Mouse (Mus musculus) hindbrain, embryonic 11.5 days (tissue): ENCODE results near the gene Foxg1. TPM values are rescaled to one million over a fixed set of nuclear protein-coding genes. Genes with fewer than 3 reads are reported as not detected.

Source experiments
- ATAC-seq: fragments of 200-750 bp; cut with Nextera tagmentation; 2 replicates; pipeline ENCODE4 v1.8.0; 2017; ENCODE audit warnings: mild to moderate bottlenecking, moderate TSS enrichment, moderate library complexity; ENCODE audit not compliant: low FRiP score
- DNase-seq: peaks from one replicate; pipeline ENCODE4 v3.0.0-alpha.2; 2015; ENCODE audit warnings: low spot score
- H3K27ac ChIP-seq: fragments of 300-500 bp; sonication (generic); 2 replicates; pipeline ENCODE4 v1.5.1; 2014; ENCODE audit warnings: mild to moderate bottlenecking, low read depth, low read length
- H3K27me3 ChIP-seq: fragments of 300-500 bp; sonication (generic); 2 replicates; pipeline ENCODE4 v1.6.1; 2014; ENCODE audit warnings: mild to moderate bottlenecking, low read length, moderate library complexity, mixed read lengths; ENCODE audit not compliant: control insufficient read depth, insufficient read depth
- H3K36me3 ChIP-seq: fragments of 300-500 bp; sonication (generic); 2 replicates; pipeline ENCODE4 v1.6.1; 2014; ENCODE audit warnings: mild to moderate bottlenecking, low read length, moderate library complexity, mixed read lengths; ENCODE audit not compliant: control insufficient read depth, insufficient read depth
- H3K4me1 ChIP-seq: fragments of 300-500 bp; sonication (generic); replicated peaks from 2 replicates; pipeline ENCODE4 v1.6.1; 2014; ENCODE audit warnings: low read length, mixed read lengths; ENCODE audit not compliant: control insufficient read depth, insufficient read depth
- H3K4me2 ChIP-seq: fragments of 300-500 bp; sonication (generic); replicated peaks from 2 replicates; pipeline ENCODE4 v1.6.1; 2014; ENCODE audit warnings: mild to moderate bottlenecking, low read depth, low read length
- H3K4me3 ChIP-seq: fragments of 300-500 bp; sonication (generic); 2 replicates; pipeline ENCODE4 v1.5.1; 2014; ENCODE audit warnings: low read depth, low read length
- H3K9ac ChIP-seq: fragments of 300-500 bp; sonication (generic); 2 replicates; pipeline ENCODE4 v1.6.1; 2014; ENCODE audit warnings: low read depth, low read length
- H3K9me3 ChIP-seq: fragments of 300-500 bp; sonication (generic); 2 replicates; pipeline ENCODE4 v1.6.1; 2016; ENCODE audit warnings: low read length; ENCODE audit not compliant: control insufficient read depth
- WGBS: fragments of 180-500 bp; shearing (Covaris S2); extraction: QIAGEN DNeasy Blood & Tissue Kit; methylation state at CpG from one replicate; pipeline ENCODE4 v1.1.7; 2014; 5-methylcytosine and 5-hydroxymethylcytosine counted together
- polyA plus RNA-seq: library from polyadenylated mRNA; unstranded; fragments of >200 nt; fragmentation: Nextera tagmentation; extraction: Ambion mirVana; gene quantifications from 2 replicates; pipeline ENCODE4 v1.2.1, GENCODE M21; 2014

Gene Foxg1
- polyA plus RNA-seq, 1 experiment from 2014 or later: 0.39 TPM

DNA sequence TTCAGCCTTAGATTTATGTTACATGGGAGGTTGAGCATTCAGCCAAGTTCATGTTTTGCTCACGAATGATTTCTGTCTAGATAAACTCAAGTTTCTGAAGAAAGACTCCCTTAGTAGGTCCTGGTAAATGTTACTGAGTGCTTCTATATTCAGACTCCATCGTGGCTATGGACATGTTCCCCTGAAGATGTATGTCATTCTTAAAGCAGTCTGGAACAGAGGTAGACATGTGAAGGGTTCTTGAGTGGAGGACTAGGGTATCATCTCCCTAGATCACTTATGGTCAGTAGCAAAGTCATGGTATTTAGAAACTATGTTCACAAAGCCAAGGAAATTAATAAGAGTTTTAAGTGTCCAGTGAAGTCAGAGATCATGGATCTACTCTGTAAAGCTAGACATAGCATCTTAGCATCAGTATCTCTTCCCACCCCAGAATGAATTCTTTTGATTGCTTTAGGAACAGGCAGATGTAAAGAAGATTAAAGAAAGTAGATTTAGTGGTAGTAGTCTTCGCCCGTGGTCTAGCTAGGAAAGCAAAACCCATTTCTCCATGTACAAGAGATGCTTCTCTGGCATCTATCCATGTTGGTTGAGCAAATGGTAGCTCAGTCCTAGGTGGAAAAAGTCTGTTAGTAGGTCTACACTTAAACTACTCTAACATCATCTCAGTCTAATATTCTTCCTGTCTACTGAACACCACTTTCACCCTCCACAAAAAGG is 15.1 kb downstream of the Foxg1 start:
- H3K4me3 ChIP-seq: no peak overlapping the region

GRCm38 (mm10) chr12:49398163-49398540 is 15.7 kb downstream of the Foxg1 start:
- Histone ChIP-seq H3K9me3 (no peaks in the 10 kb centered on the region), H3K4me1 (peaks cover 2% of the 10 kb centered on the region; the same call in 1 of the 2 replicates), H3K9ac (no peak overlapping the region), H3K27ac (no peak overlapping the region), H3K27me3 (peaks cover 63% of the 10 kb centered on the region), H3K4me2 (no peak overlapping the region), H3K36me3 (no peaks in the 10 kb centered on the region), H3K4me3 (no peak overlapping the region)
- ATAC-seq (no peak), DNase-seq (peak; percentile 34)

More for the DNA sequence above, 15.1 kb downstream of the Foxg1 start:
- Histone ChIP-seq H3K27ac (no peak overlapping the region), H3K9me3 (no peaks in the 10 kb centered on the region), H3K4me1 (peaks cover 2% of the 10 kb centered on the region; the same call in 1 of the 2 replicates), H3K4me2 (no peak overlapping the region), H3K27me3 (peaks cover 62% of the 10 kb centered on the region), H3K9ac (no peak overlapping the region), H3K36me3 (no peaks in the 10 kb centered on the region)
- ATAC-seq (no peak), DNase-seq (peak; percentile 18)
- 23% methylated on average over 4 of the region's 4 CpGs for WGBS

DNA sequence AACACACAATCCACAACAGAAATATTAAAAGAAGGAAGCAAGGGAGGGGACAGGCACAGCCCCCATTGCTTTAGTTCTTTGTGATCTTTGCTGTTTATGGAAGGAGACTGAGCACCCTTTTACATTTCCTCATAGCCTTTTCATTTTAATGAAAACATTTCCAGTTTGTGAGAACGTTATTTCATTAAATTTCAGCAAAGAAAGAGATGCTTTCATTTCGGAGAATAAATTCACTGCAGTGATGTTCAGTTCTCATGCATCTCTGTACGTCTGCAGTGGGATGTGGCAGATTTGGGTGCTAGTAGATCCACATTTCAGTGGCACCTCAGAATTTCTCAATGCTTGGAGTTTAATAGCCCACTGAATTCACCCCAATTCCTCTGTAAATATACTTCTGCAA is 16.2 kb downstream of the Foxg1 start:
- no peak overlapping the region for H3K4me3 ChIP-seq
- no peak for DNase-seq
- H3K27me3 ChIP-seq: peaks cover 67% of the 10 kb centered on the region
- no peak overlapping the region for H3K4me2 ChIP-seq
- no peaks in the 10 kb centered on the region for H3K9me3 ChIP-seq
- no peak overlapping the region for H3K27ac ChIP-seq
- peaks cover 2% of the 10 kb centered on the region; the same call in 1 of the 2 replicates for H3K4me1 ChIP-seq
- WGBS: 19% methylated on average over 3 of the region's 3 CpGs
- no peak overlapping the region for H3K9ac ChIP-seq
- H3K36me3 ChIP-seq: no peaks in the 10 kb centered on the region
- no peak for ATAC-seq

DNA sequence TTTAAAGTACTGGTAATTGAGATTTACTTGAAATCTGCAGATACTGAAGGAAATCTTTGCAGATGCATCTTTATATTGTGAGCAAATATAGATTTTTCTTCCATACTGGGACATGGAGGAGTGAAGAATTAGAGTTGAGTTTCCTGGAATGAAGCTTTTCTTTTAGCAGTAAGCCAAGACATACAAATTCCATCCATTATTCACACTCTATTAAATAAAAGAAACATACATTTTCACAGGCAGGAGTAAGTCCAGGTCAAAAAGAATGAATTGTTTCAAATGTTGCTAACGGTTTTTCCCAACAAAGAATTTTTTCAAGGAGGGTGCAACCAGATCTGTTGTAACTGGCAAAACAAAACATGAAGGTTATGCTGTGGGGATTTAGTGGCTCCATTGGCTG is 17.2 kb downstream of the Foxg1 start:
- Histone ChIP-seq H3K27ac (no peak overlapping the region), H3K9ac (no peak overlapping the region), H3K4me1 (peaks cover 2% of the 10 kb centered on the region; the same call in 1 of the 2 replicates), H3K36me3 (no peaks in the 10 kb centered on the region), H3K9me3 (no peaks in the 10 kb centered on the region), H3K4me3 (no peak overlapping the region), H3K4me2 (no peak overlapping the region), H3K27me3 (peaks cover 65% of the 10 kb centered on the region)
- DNase-seq: no peak
- no peak for ATAC-seq
- WGBS: 2% methylated on average over 1 of the region's 1 CpGs

DNA sequence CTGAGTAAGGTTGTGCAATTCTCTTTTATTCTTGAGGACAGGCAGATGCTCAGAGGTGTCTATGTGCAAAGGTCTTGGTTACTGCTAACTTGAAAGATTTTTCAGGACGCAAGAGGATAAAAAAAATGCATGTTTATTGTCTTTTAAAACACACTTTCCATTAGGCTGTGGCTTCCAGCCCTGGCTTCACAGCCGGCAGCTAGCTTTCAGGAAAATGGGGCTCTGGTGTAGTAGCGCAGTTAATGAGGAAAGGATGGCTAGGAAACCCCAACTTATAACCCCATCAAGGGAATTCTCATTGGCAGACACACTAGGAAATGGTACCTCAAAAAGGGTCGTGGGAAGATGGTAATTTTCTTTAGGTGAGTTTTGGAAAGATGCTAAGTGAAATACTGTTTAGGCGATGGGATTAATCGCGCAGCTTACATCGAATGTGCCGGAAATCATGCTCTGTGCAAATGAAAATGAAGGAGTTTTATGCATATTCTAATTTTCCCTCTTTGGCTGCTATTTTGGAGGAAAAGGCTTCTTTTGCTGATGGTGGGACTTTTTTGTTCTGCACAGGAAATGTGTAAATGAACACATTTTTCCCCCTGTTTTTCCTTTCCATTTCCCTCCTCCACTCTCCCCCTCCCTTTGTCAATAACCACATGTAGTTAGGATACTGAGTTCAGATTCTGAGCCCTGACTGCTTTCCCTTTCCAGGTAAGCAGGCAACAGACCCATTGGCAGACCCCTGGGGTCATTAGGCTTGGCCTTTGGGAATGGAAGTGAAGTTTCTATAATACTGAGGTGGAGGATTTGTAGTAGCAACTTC is 17.8 kb downstream of the Foxg1 start:
- WGBS: 2% methylated on average over 9 of the region's 9 CpGs
- H3K36me3 ChIP-seq: no peaks in the 10 kb centered on the region
- no peak overlapping the region for H3K27ac ChIP-seq
- no peak overlapping the region for H3K4me3 ChIP-seq
- peak overlapping the region; percentile 80 for H3K4me2 ChIP-seq
- no peaks in the 10 kb centered on the region for H3K9me3 ChIP-seq
- peaks cover 2% of the 10 kb centered on the region; the same call in 1 of the 2 replicates for H3K4me1 ChIP-seq
- no peak overlapping the region for H3K9ac ChIP-seq
- H3K27me3 ChIP-seq: peaks cover 60% of the 10 kb centered on the region
- no peak for ATAC-seq
- peak; percentile 45 for DNase-seq

DNA sequence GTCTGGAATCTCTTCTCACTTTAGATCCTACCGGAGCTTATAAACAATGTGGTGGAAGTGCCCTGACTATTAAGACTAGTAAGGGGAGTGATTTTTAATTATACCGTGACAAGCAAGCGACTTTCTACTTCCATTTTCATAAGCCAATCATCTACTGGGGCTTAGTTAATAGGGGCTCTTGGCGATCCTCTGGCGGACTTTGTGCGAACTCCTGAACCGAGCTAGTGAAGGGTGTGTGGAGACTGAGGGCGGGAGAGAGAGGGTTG is 18.3 kb downstream of the Foxg1 start:
- peak overlapping the region; percentile 35 for H3K4me3 ChIP-seq
- H3K27ac ChIP-seq: no peak overlapping the region
- H3K27me3 ChIP-seq: peaks cover 57% of the 10 kb centered on the region
- no peak overlapping the region for H3K9ac ChIP-seq
- ATAC-seq: peak; percentile 84
- peak overlapping the region; percentile 80 for H3K4me2 ChIP-seq
- no peaks in the 10 kb centered on the region for H3K36me3 ChIP-seq
- DNase-seq: peak; percentile 72
- 0% methylated on average over 8 of the region's 8 CpGs for WGBS
- H3K9me3 ChIP-seq: no peaks in the 10 kb centered on the region
- peaks cover 2% of the 10 kb centered on the region; the same call in 1 of the 2 replicates for H3K4me1 ChIP-seq

DNA sequence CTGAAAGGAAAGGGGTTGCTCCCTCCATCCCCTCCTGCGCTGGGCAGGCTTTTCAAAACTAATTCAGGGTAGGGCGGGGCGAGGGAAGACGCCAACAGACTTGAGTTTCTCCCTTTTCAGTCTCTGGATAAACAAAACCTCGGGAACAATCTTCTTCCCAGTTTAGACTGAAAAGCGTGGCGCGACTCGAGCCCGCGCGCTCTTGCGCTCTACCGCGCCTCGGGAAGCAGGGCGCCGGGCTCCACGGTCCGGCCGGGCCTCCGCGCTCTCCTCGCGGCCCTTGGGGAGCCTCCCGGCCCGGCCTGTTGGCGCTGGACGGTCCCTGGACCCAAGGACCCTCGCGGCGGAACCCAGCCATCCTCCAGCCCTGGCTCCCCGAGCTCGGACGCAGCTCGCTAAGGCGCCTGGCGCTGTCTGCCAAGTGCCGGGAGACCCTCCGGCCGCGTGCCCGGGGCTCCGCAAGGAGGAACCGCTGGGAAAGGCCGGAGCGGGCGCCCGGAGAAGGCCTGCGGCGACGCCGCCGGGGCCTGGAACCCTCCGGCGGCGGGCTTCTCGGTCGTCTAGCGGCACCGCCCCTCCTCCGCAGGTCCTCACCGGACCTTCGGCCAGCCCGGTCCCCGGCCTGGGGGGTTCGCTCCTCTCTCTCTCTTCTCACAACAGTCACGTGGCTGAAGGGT is 18.8 kb downstream of the Foxg1 start:
- peaks cover 2% of the 10 kb centered on the region; the same call in 1 of the 2 replicates for H3K4me1 ChIP-seq
- WGBS: under 1% methylated on average over 68 of the region's 68 CpGs
- no peak overlapping the region for H3K27ac ChIP-seq
- H3K4me3 ChIP-seq: peak overlapping the region; percentile 35
- H3K27me3 ChIP-seq: peaks cover 54% of the 10 kb centered on the region
- no peaks in the 10 kb centered on the region for H3K36me3 ChIP-seq
- DNase-seq: peak; percentile 77
- peak; percentile 90 for ATAC-seq
- no peaks in the 10 kb centered on the region for H3K9me3 ChIP-seq
- H3K9ac ChIP-seq: peak overlapping the region; percentile 55
- peak overlapping the region; percentile 80 for H3K4me2 ChIP-seq

DNA sequence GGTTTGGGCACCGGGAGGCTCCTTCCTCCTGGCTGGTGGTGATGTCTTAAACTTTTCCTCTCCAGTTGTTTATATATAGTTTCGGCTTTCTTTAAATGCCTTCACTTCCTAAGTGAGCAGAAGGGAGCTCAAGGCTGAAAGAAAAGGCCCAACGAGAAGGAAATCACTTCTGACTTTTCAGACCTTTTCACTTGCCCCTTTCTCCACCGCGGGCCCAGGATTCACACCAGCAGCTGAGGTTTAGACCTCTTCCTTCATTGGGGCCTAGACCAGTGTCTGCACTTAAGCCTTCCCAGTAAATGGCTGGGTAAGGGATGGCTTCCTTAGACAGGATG is 19.3 kb downstream of the Foxg1 start:
- Histone ChIP-seq H3K9ac (peak overlapping the region; percentile 55), H3K27ac (no peak overlapping the region), H3K27me3 (peaks cover 51% of the 10 kb centered on the region), H3K4me2 (peak overlapping the region; percentile 80), H3K9me3 (no peaks in the 10 kb centered on the region), H3K4me1 (peaks cover 2% of the 10 kb centered on the region; the same call in 1 of the 2 replicates), H3K4me3 (peak overlapping the region; percentile 35), H3K36me3 (no peaks in the 10 kb centered on the region)
- DNase-seq (peak; percentile 45), ATAC-seq (no peak)
- WGBS: 0% methylated on average over 5 of the region's 5 CpGs
